Mouse (Mus musculus): ENCODE data around the gene Uqcrh.

- TF ChIP-seq CTCF (IDR thresholded peaks at IDR 0.05; ENCODE audit: control insufficient read depth, insufficient read depth, insufficient read length): no peak
- no peak for TF ChIP-seq USF1 (IDR thresholded peaks at IDR 0.05; ENCODE audit: low read depth)
- no peak for TF ChIP-seq FOSL1 (IDR thresholded peaks at IDR 0.05; ENCODE audit: insufficient read depth, low read length, poor library complexity, severe bottlenecking)
- TF ChIP-seq MAX (IDR thresholded peaks at IDR 0.05): no peak
Observed at GRCm38 (mm10) chr4:116070116-116070515, 4.8 kb downstream of the Uqcrh start.

All from C2C12 (cell line).